Mouse (Mus musculus) neural tube, embryonic 13.5 days (tissue): ENCODE results near the gene Ncoa3. TPM values are rescaled to one million over a fixed set of nuclear protein-coding genes. Genes with fewer than 3 reads are reported as not detected.

ENCODE experiments used
- ATAC-seq: fragments of 200-750 bp; cut with Nextera tagmentation; 2 replicates; pipeline ENCODE4 v1.8.0; 2017; ENCODE audit warnings: low read depth, mild to moderate bottlenecking, moderate TSS enrichment, moderate library complexity
- H3K27ac ChIP-seq: fragments of 300-500 bp; sonication (generic); replicated peaks from 2 replicates; pipeline ENCODE4 v1.5.1; 2015; ENCODE audit warnings: moderate library complexity, mild to moderate bottlenecking, inconsistent platforms
- H3K27me3 ChIP-seq: fragments of 300-500 bp; sonication (generic); 2 replicates; pipeline ENCODE4 v1.6.1; 2015; ENCODE audit warnings: mild to moderate bottlenecking, inconsistent platforms
- H3K36me3 ChIP-seq: fragments of 300-500 bp; sonication (generic); 2 replicates; pipeline ENCODE4 v1.6.1; 2015; ENCODE audit warnings: mild to moderate bottlenecking, inconsistent platforms
- H3K4me1 ChIP-seq: fragments of 300-500 bp; sonication (generic); replicated peaks from 2 replicates; pipeline ENCODE4 v1.6.1; 2015; ENCODE audit warnings: inconsistent platforms
- H3K4me2 ChIP-seq: fragments of 300-500 bp; sonication (generic); 2 replicates; pipeline ENCODE4 v1.6.1; 2015; ENCODE audit warnings: inconsistent platforms, mild to moderate bottlenecking, moderate library complexity
- H3K4me3 ChIP-seq: fragments of 300-500 bp; sonication (generic); 2 replicates; pipeline ENCODE4 v1.5.1; 2015; ENCODE audit warnings: mild to moderate bottlenecking, inconsistent platforms
- H3K9ac ChIP-seq: fragments of 300-500 bp; sonication (generic); 2 replicates; pipeline ENCODE4 v1.6.1; 2015; ENCODE audit warnings: moderate library complexity, mild to moderate bottlenecking, inconsistent platforms
- H3K9me3 ChIP-seq: fragments of 300-500 bp; sonication (generic); 2 replicates; pipeline ENCODE4 v1.6.1; 2016; ENCODE audit warnings: inconsistent platforms
- WGBS: fragments of 180-500 bp; shearing (Covaris S2); methylation state at CpG from one replicate; pipeline ENCODE4 v1.1.7; 2015; 5-methylcytosine and 5-hydroxymethylcytosine counted together
- polyA plus RNA-seq: library from polyadenylated mRNA; unstranded; fragments of >200 nt; fragmentation: Nextera tagmentation; extraction: Ambion mirVana; gene quantifications from 2 replicates; pipeline ENCODE4 v1.2.1, GENCODE M21; 2015

Gene Ncoa3
- polyA plus RNA-seq, 1 experiment from 2014 or later, result 12.6 TPM

- no peak overlapping the region for H3K27ac ChIP-seq
- H3K4me2 ChIP-seq, result no peak overlapping the region
- H3K9me3 ChIP-seq, result no peaks in the 10 kb centered on the region
- H3K36me3 ChIP-seq, result peaks cover 32% of the 10 kb centered on the region
- no peak for ATAC-seq
- H3K9ac ChIP-seq, result no peak overlapping the region
- H3K4me1 ChIP-seq, result peaks cover 17% of the 10 kb centered on the region
- WGBS, result 95% methylated on average over 16 of the region's 16 CpGs
- no peaks in the 10 kb centered on the region for H3K27me3 ChIP-seq
- no peak overlapping the region for H3K4me3 ChIP-seq
Measured at GRCm38 (mm10) chr2:166116704-166117103, 124.3 kb downstream of the Ncoa3 start.

- H3K27me3 ChIP-seq, result no peaks in the 10 kb centered on the region
- H3K9me3 ChIP-seq, result no peaks in the 10 kb centered on the region
- WGBS, result 91% methylated on average over 2 of the region's 2 CpGs
- H3K27ac ChIP-seq, result no peak overlapping the region
- H3K4me1 ChIP-seq, result peaks cover 4% of the 10 kb centered on the region; the same call in 1 of the 2 replicates
- no peak for ATAC-seq
- H3K4me3 ChIP-seq, result no peak overlapping the region
- no peak overlapping the region for H3K4me2 ChIP-seq
- peaks cover 39% of the 10 kb centered on the region for H3K36me3 ChIP-seq
- no peak overlapping the region for H3K9ac ChIP-seq
Measured at GRCm38 (mm10) chr2:166119992-166120391, 127.6 kb downstream of the Ncoa3 start.

- H3K36me3 ChIP-seq, result peaks cover 29% of the 10 kb centered on the region
- H3K9me3 ChIP-seq, result no peaks in the 10 kb centered on the region
- H3K27ac ChIP-seq, result no peak overlapping the region
- H3K9ac ChIP-seq, result no peak overlapping the region
- peaks cover 17% of the 10 kb centered on the region; the same call in 1 of the 2 replicates for H3K4me1 ChIP-seq
- no peak overlapping the region for H3K4me3 ChIP-seq
- H3K27me3 ChIP-seq, result no peaks in the 10 kb centered on the region
- H3K4me2 ChIP-seq, result no peak overlapping the region
- no peak for ATAC-seq
- WGBS, result 78% methylated on average over 14 of the region's 14 CpGs
Measured at GRCm38 (mm10) chr2:166121681-166122355, 129.4 kb downstream of the Ncoa3 start.

GRCm38 (mm10) chr2:166122781-166123180, 130.3 kb downstream of the Ncoa3 start:
- Histone ChIP-seq H3K27ac (no peak overlapping the region), H3K4me2 (no peak overlapping the region), H3K9me3 (no peaks in the 10 kb centered on the region), H3K36me3 (peaks cover 27% of the 10 kb centered on the region; the same call in 1 of the 2 replicates), H3K9ac (no peak overlapping the region), H3K4me1 (peaks cover 18% of the 10 kb centered on the region; the same call in 1 of the 2 replicates), H3K4me3 (no peak overlapping the region), H3K27me3 (no peaks in the 10 kb centered on the region)
- no peak for ATAC-seq
- 96% methylated on average over 6 of the region's 6 CpGs for WGBS

Other genes with a start within 250 kb of the Ncoa3 start
- 69.0 and 73.2 TPM in 2 replicates for gene Zmynd8, start 93.6 kb upstream of the Ncoa3 start, polyA plus RNA-seq
- gene Sulf2, start 163.0 kb downstream of the Ncoa3 start, polyA plus RNA-seq, result 116 and 122 TPM in 2 replicates